Mouse (Mus musculus) inflammation-experienced regulatory T-cells, adult 6 months (primary cell): ENCODE data around the gene Setd5. TPM values are rescaled to one million over a fixed set of nuclear protein-coding genes. Genes with fewer than 3 reads are reported as not detected.

Experiments
- ATAC-seq: one replicate; pipeline ENCODE4 v1.8.0; 2017
- polyA plus RNA-seq, 3 experiments: library from polyadenylated mRNA; unstranded; fragments of 100-300 nt; shearing (Covaris generic); gene quantifications; one replicate each; pipeline ENCODE4 v1.2.1; 2017

Gene Setd5
- polyA plus RNA-seq, 3 experiments from 2014 or later, result 33.6 to 48.8 (median 47.2) TPM

DNA sequence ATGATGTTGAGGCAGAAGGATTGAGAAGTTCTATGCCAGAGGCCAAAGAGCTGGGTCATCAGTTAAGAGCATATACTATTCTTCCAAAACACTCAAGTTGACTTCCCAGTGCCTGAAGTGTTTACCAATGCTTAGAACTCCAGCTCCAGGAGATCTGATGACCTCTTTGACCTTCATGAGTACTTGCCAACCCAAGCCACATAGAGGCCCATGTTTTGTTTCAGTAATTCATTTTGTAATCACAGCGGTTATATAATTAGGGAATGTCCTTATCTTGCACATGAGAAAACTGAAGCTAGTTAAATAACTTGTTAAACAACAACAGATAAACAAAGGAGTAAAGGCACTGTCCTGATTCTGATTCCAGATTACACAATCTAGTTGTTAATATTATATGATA, 67.6 kb downstream of the Setd5 start:
- ATAC-seq, result no peak

- no peak for ATAC-seq
Measured at GRCm38 (mm10) chr6:113145249-113145648, 68.1 kb downstream of the Setd5 start.

GRCm38 (mm10) chr6:113154071-113154470, 76.9 kb downstream of the Setd5 start:
- no peak for ATAC-seq

DNA sequence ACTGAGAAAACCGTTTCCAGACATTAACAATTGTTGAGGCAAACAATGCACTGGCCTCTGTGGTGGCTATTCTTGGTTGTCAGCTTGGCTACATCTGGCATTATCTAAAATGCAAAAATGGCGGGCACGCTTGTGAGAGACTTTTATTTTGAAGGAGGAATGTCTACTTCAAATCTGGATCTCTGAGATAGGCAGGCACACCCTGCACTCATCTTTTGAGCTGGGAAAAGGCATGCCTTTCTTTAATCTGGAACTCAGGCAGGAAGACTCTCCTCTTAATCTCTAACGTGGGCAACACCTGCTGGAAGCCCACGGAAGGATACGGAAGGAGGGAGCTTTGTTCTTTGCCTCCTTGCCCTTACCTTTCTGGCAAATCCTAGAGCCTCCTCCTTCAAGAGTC, 77.7 kb downstream of the Setd5 start:
- ATAC-seq, result no peak

DNA sequence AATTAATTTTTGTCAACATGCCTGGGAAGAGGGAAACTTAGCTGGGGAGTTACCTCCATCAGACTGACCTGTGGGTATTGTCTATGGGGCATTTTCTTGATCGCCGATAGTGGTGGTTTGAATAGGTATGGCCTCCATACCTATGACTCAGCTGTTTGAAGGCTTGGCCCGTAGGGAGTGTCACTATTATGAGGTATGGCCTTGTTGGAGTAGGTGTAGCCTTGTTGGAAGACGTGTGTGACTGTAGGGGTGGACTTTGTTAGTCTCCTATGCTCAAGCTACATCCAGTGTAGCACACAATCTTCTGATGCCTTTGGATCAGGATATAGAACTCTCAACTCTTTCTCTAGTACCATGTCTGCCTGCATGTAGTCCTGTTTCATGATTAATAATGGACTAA, 78.9 kb downstream of the Setd5 start:
- no peak for ATAC-seq

DNA sequence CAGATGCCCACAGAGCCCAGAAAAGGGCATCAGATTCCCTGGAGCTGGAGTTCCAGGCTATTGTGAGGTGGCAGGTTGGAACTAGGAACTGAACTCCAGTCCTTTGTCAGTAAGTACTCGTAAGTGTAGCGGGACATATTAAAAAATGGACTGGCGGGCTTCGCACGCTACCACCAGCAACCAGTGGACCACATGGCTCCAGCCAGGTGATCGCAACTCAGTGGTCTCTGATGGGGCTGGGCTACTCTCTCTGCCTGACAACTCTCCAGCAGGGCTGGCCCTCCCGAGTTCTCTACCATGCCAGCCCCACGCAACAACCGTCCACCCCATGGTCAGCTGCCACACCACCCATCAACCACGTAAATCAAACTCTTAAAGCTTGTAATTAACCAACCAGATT, 82.9 kb downstream of the Setd5 start:
- no peak for ATAC-seq

DNA sequence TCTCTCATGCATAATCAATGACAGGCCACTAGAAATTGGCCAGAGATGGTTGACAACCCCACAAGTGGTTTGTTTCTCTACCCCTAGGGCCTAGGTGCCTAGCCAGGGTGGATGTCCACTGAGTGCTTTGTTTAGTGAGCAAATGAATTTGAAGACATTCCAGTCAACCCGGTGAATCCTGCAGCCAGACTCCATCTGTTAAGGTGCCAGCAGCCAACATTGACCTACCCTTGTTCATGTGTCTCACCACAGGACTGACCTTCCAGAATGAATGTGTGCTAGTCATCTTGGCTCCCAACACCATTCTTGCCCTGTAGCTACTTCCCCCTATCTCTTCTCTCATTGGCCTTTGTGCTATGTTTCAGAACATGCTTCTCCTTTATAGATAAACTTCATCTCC, 84.8 kb downstream of the Setd5 start:
- no peak for ATAC-seq

DNA sequence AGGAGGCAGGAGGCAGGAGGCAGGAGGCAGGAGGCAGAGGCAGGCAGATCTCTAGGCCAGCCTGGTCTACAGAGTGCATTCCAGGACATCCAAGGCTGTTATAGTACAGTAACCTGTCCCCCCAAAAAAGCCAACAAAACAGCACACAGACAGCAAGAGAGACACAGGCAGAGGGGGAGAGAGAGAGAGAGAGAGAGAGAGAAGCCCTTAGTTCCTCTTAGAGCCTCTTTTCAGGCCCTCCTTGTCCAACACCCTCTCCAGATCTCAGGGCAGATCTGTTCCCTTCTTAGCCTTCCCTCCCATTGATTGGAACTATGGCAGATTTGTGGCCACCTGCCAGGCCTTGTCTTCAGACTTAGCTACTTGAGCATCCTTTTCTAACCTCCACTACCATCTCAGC, 86.3 kb downstream of the Setd5 start:
- no peak for ATAC-seq

DNA sequence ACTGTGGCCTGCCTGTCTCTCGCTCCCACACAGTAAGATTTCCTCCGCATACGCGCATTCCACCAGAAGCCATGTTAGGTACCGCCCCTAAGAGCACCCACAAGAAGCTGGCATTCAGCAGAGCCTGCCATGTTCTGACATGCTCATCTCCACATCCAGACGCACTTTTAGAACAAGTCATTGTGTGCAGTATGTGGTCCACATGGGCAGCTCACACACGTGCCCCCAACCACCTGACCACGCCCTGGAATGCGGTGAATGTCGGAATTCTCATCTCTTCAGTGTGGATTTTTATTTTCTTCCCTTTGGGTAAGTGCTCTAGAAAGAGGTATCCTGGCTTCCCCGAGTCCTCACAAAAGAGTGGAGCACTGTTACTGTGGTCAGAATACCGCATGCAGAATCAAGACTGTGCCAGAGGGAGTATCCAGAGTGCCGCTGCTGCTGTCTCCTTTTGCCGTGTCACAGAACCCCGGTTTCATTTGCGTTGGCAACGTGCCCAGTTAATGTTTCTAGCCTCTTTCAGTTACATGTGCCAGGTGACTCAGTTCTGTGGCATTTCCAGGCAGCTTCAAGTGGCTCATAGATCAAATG, 89.6 kb downstream of the Setd5 start:
- no peak for ATAC-seq

- no peak for ATAC-seq
Measured at GRCm38 (mm10) chr6:113168316-113168975, 91.3 kb downstream of the Setd5 start.

GRCm38 (mm10) chr6:113169852-113170251, 92.7 kb downstream of the Setd5 start:
- no peak for ATAC-seq

GRCm38 (mm10) chr6:113170651-113171050, 93.5 kb downstream of the Setd5 start:
- no peak for ATAC-seq

DNA sequence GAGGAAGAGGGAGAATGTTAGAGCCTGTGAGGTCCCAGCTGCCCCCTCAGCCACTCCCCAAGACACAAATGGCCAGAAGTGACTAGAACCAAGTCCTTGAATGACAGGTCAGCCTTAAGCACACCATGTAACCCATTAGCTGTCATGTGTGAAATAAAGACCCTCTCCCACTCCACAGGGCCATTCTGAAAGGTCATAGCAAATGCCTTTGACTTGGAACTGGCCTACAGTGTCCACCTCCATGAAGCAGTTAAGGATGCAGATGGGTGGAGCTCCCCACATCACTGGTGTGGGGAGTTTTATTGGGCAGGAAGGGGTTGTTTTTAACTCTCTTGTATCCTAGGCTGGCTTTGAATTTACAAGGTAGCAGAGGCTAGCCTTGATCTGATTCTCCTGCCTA, 94.8 kb downstream of the Setd5 start:
- ATAC-seq, result no peak

- peak; percentile 77 for ATAC-seq
Measured at GRCm38 (mm10) chr6:113172568-113172967, 95.4 kb downstream of the Setd5 start.

- no peak for ATAC-seq
Measured at GRCm38 (mm10) chr6:113175469-113175868, 98.3 kb downstream of the Setd5 start.

GRCm38 (mm10) chr6:113176613-113177012, 99.4 kb downstream of the Setd5 start:
- no peak for ATAC-seq

DNA sequence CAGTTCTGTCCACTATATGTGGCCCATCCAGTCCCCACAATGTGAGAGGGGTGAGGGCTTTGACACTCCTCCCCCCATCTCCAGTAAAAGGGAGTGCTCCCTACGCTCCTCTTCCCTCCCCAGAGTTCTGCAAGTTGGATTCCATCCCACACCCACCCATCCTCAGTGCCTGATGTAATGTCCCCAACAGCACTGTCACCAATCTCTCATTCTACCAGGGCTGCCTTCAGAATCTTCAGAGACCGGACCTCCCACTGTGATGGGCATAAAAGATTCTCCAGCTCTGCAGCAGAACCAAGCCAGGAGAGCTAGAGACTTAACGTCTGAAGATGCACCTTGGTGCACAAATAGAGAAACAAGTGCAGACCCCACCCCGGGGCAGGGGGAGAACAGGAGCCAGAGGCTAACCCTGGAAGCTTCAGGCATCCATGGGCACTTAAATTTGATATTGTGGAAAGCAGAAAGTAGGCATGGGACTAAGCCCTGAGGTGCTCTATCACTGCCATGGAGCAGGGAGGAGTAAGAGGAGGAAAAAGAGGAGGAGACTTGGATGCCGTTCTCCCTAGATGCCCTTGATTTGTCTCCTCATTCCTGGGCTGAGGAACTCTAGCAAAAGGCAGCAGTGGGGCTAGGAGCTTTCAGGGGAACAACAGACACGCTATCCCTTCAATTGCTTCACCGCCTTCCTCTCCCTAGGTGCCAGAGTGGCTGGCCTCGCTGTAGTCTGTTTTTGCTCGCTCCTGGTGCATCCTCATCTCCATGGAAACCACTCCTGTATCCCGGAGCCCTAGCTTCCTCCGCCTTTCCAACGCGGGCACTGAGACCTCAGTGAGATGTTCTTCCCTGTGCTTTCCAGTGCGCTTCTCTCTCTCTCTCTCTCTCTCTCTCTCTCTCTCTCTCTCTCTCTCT, 101.4 kb downstream of the Setd5 start:
- no peak for ATAC-seq

- ATAC-seq, result no peak
Measured at GRCm38 (mm10) chr6:113179195-113179733, 102.1 kb downstream of the Setd5 start.

DNA sequence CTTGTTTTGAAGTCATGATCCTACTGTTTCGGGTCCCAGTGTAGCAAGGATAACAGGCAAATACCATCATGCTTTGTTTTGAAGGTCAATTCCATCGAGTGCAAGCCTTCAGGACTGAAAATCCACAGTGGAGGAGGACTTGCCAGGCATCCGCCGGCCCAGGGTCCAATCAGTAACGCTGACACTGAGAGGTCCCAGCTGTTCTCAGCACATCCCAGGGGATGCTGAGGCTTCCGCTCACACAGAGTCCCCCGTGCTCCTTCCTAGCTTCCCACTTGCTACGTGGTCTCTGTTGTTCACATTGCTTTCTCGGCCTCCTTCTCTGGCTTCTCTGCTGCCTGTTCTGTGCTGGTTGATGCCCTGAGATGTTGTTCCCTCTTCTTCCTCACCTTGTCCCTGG, 107.0 kb downstream of the Setd5 start:
- ATAC-seq, result no peak

DNA sequence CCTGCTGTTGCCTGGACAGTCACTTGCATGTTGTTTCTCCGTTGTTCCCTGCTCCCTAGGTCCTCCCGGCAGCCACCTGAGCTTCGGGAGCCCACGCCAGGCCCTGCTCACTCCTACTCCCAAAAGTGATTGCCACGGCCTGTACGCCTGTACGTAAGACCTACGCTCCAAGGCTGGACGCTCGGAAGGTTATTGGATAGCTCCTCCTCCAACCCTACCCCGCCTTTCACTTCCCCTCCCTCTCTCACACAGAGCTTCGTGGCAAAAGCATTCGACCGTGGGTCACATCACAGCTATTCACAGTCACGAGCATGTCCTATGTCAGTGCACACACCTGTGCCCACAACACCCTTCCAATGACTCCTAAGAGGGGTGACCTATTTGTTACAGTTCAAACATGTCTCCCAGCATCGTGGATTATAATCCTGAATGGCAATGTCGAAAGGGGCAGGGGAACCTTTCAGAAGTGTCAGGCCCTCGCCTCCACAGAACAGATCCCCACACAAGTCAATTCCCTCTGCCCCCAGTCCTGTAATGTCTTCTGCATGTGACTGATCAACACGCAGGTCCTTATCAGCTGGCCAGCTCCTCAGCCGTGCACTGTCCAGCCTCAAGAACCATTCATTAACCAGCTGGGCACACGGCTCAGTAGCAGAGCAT, 107.8 kb downstream of the Setd5 start:
- no peak for ATAC-seq

- no peak for ATAC-seq
Measured at GRCm38 (mm10) chr6:113193765-113194460, 116.7 kb downstream of the Setd5 start.

- ATAC-seq, result no peak
Measured at GRCm38 (mm10) chr6:113194517-113194840, 117.3 kb downstream of the Setd5 start.
